Comparison of ENCODE assay signal across 8 mouse cellular contexts in genomic region chr4:133038521-133039115, GRCm38 (mm10). TPM values are rescaled to one million over a fixed set of nuclear protein-coding genes. Genes with fewer than 3 reads are reported as not detected.
A peak's percentile ranks its signal among the peaks of the same experiment; 100 is the strongest.
DNase-seq lines count a peak whose midpoint lies in the region; TF ChIP-seq lines count a peak whose summit lies in the region.

No protein-coding gene starts in this region.

- H3K4me1 ChIP-seq in embryonic fibroblast, embryonic 13.5 days (ENCODE audit: control insufficient read depth, insufficient read depth, low read length): peaks cover 31% of the 10 kb centered on the region
- peaks cover 85% of the 10 kb centered on the region for H3K4me1 ChIP-seq in hindbrain, embryonic 10.5 days (replicated peaks)

- peak overlapping the region; percentile 95 for H3K27ac ChIP-seq in embryonic fibroblast, embryonic 13.5 days (ENCODE audit: insufficient read depth, low read length)
- peak overlapping the region; percentile 91 for H3K27ac ChIP-seq in hindbrain, embryonic 10.5 days

- peak overlapping the region; percentile 80 for H3K4me2 ChIP-seq in myocyte (ENCODE audit: low read depth)

- intact Hi-C loops in left cerebral cortex, postnatal 36 days (cut with DNase I): no loop called here

- H3K27me3 ChIP-seq in hindbrain, embryonic 10.5 days (ENCODE audit: insufficient read depth, poor library complexity, severe bottlenecking): peaks cover 68% of the 10 kb centered on the region
- no peaks in the 10 kb centered on the region for H3K27me3 ChIP-seq in myocyte (ENCODE audit: control insufficient read depth, insufficient read depth, insufficient read length)

- no peaks in the 10 kb centered on the region for H3K9me3 ChIP-seq in hindbrain, embryonic 10.5 days

- H3K4me3 ChIP-seq in embryonic fibroblast, embryonic 13.5 days (ENCODE audit: insufficient read depth, low read length): peak overlapping the region; percentile 81
- H3K4me3 ChIP-seq in hindbrain, embryonic 10.5 days: peak overlapping the region; percentile 69
- peak overlapping the region; percentile 15 for H3K4me3 ChIP-seq in myocyte

- peak; percentile 18 for DNase-seq in thymus, postnatal 0 days (ENCODE audit: low spot score)
- DNase-seq in thymus, postnatal 10 days (ENCODE audit: low spot score in 2 of 2): no peak
- DNase-seq in hindbrain, embryonic 10.5 days (ENCODE audit: low spot score): peak; percentile 65
- peak; percentile 44 for DNase-seq in liver
- DNase-seq in spleen, adult 12 weeks (ENCODE audit: low spot score): no peak
- DNase-seq in left cerebral cortex, postnatal 36 days (ENCODE audit: low spot score in 2 of 2): no peak

- H3ac ChIP-seq in myocyte (ENCODE audit: control insufficient read depth, insufficient read length): peak overlapping the region; percentile 28

- peaks cover 87% of the 10 kb centered on the region for H3K79me2 ChIP-seq in myocyte (ENCODE audit: control insufficient read depth, insufficient read depth)

- peak; percentile 9 for TF ChIP-seq POLR2A in embryonic fibroblast, embryonic 13.5 days (IDR thresholded peaks at IDR 0.05; ENCODE audit: low read depth, low read length)
- TF ChIP-seq POLR2A in myocyte (IDR thresholded peaks at IDR 0.05; ENCODE audit: insufficient read length, low read depth): peak; percentile 38

- TF ChIP-seq CTCF in embryonic fibroblast, embryonic 13.5 days (IDR thresholded peaks at IDR 0.05; ENCODE audit: borderline replicate concordance, insufficient read depth, low read length): no peak

- under 1% methylated on average over 76 of the region's 76 CpGs for WGBS in hindbrain, embryonic 10.5 days

- no peaks in the 10 kb centered on the region for H3K36me3 ChIP-seq in hindbrain, embryonic 10.5 days
- H3K36me3 ChIP-seq in myocyte (ENCODE audit: control insufficient read depth, insufficient read depth): peaks cover 3% of the 10 kb centered on the region

TF ChIP-seq in myocyte, 11 proteins besides CTCF, POLR2A, EP300 and RAD21:
- TF ChIP-seq MYOD1 (IDR thresholded peaks at IDR 0.05; ENCODE audit: control insufficient read depth in 1 of 3, insufficient read length in 2 of 3, low read depth in 2 of 3): peak in 1 of 3 experiments; percentile 1
- peak; percentile 38 for TF ChIP-seq POLR2AphosphoS2 (IDR thresholded peaks at IDR 0.05; ENCODE audit: insufficient read length, low read depth)
- TF ChIP-seq TCF3 (IDR thresholded peaks at IDR 0.05; ENCODE audit: insufficient read length, low read depth): no peak

RNA-seq across cellular contexts. Expression of gene Ahdc1, which starts 27.6 kb away (rescaled TPM):
- 5.3 and 8.0 TPM in 2 replicates for polyA plus RNA-seq in thymus, postnatal 0 days (2015; fragmentation: Nextera tagmentation; extraction: Ambion mirVana)
- 37.5 and 46.0 TPM in 2 replicates for polyA plus RNA-seq in embryonic fibroblast, embryonic 13.5 days (2011; ENCODE audit: insufficient read length, low read depth, missing spikeins)
- 9.0 and 9.7 TPM in 2 replicates for polyA plus RNA-seq in hindbrain, embryonic 10.5 days (2016; fragmentation: Nextera tagmentation; extraction: Ambion mirVana)
- polyA plus RNA-seq in myocyte (2012; fragmentation: generic; extraction: Trizol): 58.2 TPM
- total RNA-seq in left cerebral cortex, postnatal 36 days (2021): 100 to 1,000 TPM in 1 of 2 experiments, 10 to 100 TPM in 1; 91.3 to 110 TPM

Comparison
In these comparisons a context has a peak if more than half of its experiments do, and no peak if none do; other contexts are left out.
1. DNase-seq: peak in thymus, postnatal 0 days (single experiment), hindbrain, embryonic 10.5 days (single experiment) and liver (single experiment); none in thymus, postnatal 10 days (0 of 2), spleen, adult 12 weeks (single experiment) and left cerebral cortex, postnatal 36 days (0 of 2).
2. H3K4me3 ChIP-seq: peak in every context shown above with its lines; median percentile 81 in embryonic fibroblast, embryonic 13.5 days; 69 in hindbrain, embryonic 10.5 days; 15 in myocyte.